Mouse (Mus musculus) heart, adult 18-20 months (tissue): ENCODE measurements around the gene C1qtnf3. TPM values are rescaled to one million over a fixed set of nuclear protein-coding genes. Genes with fewer than 3 reads are reported as not detected.

ENCODE experiments used
- total RNA-seq, 2 experiments: library from RNA; stranded (reverse); gene quantifications; 2 replicates each; pipeline ENCODE4 v1.2.3; 2021

The C1qtnf3 gene
- total RNA-seq, 2 experiments from 2014 or later: not detected

Other genes with a start within 250 kb of the C1qtnf3 start
- gene Rai14, start 237.7 kb upstream of the C1qtnf3 start, total RNA-seq: 1 to 10 TPM; 3.6 to 3.9 TPM
- gene Amacr, start 29.4 kb downstream of the C1qtnf3 start, total RNA-seq: 10 to 100 TPM; 35.3 to 36.0 TPM
- not detected for gene Slc45a2, start 48.4 kb downstream of the C1qtnf3 start, total RNA-seq
- gene Rxfp3, start 85.7 kb downstream of the C1qtnf3 start, total RNA-seq: under 1 TPM in 1 of 2 experiments, not detected in 1; 0.05 TPM
- 1 to 10 TPM; 1.0 to 1.9 TPM for gene Adamts12, start 112.5 kb downstream of the C1qtnf3 start, total RNA-seq